Mouse (Mus musculus) adrenal gland, postnatal 36 days (tissue): ENCODE results near the gene Gprin1. TPM values are rescaled to one million over a fixed set of nuclear protein-coding genes. Genes with fewer than 3 reads are reported as not detected.

Source experiments
- DNase-seq, 2 experiments: peaks; one replicate each; pipeline ENCODE4 v3.0.0; 2021; ENCODE audit warnings: mixed read lengths in 1 of 2
- total RNA-seq, 2 experiments: library from RNA; stranded (reverse); gene quantifications; 2 replicates each; pipeline ENCODE4 v1.2.3; 2021

Gene Gprin1
- total RNA-seq, 2 experiments from 2014 or later, result 2.9 to 3.1 TPM

DNA sequence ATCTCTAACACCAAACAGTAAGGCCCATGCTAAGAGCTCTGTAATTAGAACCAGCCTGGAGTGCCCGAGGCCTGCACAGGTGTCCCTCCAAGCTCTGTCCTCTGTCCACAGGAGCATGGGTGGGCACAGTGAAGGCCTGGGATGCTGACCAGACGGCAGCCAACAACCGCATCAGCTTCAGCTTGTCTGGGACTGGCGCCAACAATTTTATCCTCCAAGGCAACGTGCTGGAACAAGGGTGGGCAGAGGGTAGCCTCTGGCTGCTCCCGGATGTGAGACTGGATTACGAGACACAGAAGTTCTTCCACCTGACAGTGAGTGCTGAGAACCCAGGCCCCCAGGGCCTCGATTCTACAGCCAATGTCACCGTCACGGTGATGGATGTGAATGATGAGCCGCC is 23.5 kb downstream of the Gprin1 start:
- DNase-seq, result no peak

DNA sequence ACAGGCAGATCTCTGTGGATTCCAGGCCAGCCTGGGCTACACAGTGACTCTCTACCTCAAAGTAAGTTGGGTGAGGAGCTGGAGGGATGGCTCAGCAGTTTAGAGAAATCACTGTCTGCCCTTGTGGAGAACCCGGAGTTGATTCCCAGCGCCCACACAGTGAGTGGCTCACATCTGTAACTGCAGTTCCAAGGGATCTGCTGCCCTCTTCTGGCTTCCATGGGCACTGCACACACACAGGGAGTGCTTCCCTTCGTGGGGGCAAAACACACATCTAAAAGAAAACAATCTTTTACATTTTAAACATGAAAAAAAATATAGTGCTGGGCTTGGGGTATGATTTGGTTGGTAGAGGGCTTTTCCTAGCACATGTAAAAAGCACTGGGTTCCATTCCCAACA is 26.5 kb downstream of the Gprin1 start:
- no peak for DNase-seq

DNA sequence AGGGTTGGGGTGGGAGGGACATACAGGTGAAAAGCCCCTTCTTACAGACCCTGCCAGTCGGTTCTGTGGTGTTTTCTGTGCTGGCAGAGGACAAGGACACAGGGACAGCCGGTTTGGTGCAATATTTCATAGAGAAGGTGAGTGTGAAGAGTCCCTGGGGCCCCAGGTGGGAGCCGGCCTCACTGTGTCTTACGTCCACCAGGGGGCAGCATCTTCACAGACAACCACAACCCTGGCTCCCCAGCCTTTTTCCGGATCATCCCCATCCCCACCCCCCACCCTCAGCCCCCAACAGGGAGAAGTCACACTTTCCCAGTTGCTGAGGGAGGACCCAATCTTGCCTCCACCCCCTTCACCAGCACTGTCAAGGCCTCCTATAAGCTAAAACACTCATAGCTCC is 32.8 kb downstream of the Gprin1 start:
- DNase-seq, result peak; percentile 40 to 68

DNA sequence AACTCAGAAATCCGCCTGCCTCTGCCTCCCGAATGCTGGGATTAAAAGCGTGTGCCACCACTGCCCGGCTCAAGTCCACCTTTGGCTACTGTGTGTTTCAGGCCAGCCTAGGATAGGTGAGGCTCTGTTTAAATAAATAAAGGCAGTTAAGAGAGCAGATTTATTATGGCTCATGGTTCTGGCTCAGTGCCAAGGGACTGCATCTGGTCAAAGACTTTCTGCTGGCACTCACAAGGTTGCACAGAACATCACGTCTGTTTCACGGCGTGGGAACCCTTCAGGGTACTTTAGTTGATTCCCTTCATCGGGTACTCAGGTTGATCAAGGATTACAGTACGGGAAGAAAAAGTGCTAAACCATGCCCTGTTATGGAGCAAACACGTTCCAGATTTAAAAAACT is 34.7 kb downstream of the Gprin1 start:
- no peak for DNase-seq

DNA sequence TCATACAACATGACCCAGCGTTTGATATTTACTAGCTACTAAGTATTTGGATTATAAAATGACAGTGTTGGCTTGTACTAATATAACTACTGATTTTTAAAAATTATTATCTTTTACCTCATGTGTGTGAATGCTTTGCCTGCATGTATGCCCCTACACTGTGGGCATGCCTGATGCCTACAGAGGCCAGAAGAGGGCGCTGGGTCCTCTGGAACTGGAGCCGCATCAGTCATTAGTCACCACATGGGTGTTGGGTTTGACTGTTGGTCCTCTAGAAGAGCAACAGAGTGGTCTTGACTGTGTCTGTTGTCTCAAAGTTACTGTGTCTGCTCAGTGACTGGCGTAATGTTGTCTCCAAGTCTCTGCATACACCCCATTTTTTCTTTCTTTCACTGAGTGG is 35.3 kb downstream of the Gprin1 start:
- no peak for DNase-seq

DNA sequence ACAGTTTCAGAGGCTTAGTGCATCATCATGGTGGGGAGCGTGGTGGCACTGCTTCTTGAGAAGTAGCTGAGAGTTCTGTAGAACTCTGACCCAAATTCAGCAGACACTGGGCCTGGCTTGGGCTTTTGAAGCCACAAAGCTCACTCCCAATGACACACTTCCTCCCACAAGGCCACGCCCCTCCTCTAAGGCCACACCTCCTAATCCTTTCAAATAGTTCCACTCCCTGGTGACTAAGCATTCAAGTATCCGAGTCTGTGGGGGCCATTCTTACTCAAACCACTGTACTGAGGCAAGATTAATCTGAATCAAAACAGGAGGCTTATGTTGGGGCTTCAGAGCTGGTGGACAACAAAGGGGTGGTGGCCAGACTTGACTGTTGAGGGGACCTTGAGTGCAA is 38.8 kb downstream of the Gprin1 start:
- DNase-seq, result no peak

DNA sequence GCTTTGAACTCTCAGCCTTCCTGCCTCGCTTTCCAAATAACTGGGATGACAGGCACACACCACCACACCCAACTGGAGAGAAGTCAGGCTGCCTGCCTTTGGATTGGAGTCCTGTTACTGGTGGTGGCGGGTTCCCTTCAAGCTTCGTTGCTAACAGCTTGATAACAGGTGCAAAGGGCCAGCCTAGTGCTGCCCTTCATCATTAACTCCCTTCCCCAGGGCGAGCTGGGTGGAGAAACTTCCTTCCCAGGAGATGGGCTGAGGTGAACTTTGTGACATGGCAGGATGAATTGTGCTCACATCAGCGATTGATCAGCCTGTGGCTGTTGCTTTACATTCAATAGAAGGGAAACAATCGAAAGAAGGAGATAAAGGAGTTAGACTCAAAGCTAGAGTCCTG is 44.8 kb downstream of the Gprin1 start:
- no peak for DNase-seq

DNA sequence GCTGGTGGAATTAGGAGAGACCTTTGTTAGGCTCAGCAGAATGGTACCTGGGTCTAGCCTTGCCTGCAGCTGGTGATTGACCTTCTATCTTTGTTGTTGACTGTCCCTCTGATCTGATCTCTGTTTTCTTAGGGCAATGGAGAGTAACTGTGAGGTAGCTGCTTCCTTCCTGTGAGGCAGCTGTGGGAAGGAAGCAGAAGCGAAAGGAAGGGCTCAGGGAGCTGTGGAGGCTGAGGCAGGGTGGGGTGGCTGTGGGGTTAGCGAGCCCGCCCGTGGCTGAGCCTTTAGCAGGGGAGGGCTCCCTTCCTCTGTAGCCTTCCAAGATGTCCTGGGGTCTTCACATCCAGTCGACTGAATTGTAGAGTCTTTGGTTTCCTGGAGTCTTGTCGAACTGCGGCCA is 47.2 kb downstream of the Gprin1 start:
- no peak for DNase-seq

DNA sequence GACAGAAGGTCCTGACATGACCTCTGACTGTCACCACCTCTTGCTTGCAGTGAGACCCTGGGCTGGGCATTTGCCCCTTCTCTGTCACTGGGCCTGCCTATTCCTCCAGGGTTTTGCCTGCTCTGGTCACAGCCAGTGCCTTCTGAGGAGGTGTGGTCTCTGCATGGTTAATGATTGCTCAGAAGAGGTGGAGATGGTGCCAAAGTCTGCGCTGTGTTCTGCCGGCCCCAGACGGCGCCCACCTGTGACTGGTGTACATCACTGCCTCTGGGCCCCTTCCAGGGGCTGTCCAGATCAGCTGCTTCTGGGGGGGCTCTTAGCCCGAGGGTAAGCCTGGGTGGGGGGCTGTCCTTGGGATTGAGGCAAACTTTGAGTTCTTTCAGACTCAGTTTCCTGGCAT is 48.4 kb downstream of the Gprin1 start, which contains the start of gene Cdhr2:
Cdhr2 (plus strand) TSS at position 219 of the 400 bp plus-strand sequence.
- DNase-seq, result no peak

DNA sequence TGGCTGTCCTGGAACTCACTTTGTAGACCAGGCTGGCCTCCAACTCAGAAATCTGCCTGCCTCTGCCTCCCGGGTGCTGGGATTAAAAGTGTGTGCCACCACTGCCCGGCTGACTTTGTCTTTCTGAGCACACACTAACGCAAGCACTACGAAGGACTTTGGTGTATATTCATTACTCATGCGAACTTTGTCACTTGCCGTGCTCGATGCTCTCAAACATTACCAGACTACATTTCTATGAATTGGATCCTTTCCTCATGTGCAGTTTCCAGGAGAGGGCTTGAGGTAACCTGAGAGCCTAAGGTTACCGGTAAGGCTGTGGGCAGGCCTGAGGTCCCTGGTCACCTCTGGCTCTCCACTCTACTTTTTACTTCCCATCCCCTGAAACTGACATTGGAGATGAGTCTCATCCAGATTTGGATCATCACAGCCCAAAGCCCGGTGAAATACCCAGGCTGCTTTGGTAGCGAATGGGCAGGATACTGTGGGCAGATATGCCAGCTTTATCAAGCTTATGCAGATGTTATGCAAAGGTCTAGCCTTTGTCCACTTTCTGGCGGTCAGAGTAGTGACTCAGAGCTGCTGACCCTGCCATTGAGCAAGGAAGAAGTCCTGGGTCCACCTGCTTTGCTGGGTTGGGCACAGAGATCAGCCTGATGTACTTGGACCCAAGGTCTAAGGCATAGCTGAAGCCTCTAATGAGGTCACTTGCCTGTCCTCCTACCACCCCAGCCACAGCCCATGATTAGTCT is 54.0 kb downstream of the Gprin1 start:
- DNase-seq, result no peak

DNA sequence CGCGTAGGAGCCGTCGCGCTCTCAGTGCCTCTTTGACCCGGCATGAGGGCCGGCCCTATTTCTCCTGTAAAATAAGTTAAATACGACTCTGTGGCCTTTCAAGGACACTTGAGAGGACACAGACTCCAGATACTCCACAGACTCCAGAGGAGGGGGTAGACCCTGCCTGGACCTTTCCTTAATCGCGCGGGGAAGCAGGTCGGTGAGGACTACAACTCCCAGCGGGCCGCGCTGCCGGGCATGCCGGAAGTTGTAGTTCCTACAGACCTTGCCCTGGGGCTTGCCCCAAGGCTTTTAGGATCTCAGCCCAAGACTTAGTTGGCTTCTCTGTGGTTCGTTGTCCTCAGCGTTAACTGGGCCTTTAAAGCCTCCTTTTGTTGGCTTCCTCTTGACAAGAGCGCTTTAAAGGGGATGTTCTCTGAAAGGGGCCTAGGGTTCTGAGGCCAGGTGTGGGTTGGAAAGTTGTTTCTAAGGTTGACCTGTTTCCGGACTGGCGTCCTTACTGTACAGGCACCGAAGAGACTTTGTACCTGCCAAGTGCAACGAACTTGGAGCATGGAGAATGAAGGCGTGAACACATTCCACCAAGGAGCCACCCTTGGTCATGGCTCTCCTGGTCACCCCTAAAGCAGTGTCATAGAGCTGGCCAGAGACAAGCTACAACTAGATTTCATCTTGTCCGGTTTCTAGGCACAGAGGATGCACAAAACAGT is 55.2 kb downstream of the Gprin1 start:
- DNase-seq, result peak; percentile 88 to 91

DNA sequence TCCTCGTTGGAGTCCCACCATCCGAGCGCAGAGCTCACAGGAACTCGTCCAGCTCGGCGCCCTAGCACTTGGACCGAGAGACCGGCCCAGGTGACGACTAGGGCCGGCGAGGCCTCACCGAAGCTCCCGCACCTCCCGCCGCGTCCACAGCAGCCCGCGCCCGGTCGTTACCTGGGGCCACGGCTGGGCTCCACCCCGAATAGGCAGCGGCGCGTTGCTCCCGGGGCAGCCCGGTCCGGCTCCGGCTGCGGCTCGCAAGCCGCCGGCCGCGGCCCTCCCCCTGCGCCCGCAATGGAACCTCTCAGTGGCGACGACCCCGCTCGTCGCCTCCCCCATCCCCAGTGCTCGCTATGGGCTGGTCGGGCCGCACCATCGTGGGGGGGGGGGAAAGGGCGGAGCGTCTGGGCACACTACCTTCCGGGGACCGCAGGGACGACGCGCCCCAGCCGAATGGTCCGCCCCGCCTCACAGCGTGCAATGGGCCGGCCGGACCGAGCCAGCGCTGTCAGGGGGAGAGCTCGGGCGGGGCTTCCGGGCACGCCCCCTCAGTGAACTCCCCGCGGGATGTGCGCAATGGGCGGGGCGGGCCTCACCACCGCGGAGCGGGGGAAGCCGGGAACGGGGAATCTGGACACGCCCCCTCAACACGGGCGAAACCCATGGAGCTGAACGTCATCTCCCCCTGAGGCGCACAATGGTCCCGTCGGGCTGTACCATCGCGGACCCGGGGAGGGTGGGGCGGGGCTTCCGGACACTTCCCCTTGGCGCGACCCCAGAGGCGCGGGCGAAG is 55.9 kb downstream of the Gprin1 start, which contains the start of gene Rnf44:
Rnf44 (minus strand) TSS at position 350 of the 790 bp plus-strand sequence.
- DNase-seq, result peak; percentile 99 to 100

DNA sequence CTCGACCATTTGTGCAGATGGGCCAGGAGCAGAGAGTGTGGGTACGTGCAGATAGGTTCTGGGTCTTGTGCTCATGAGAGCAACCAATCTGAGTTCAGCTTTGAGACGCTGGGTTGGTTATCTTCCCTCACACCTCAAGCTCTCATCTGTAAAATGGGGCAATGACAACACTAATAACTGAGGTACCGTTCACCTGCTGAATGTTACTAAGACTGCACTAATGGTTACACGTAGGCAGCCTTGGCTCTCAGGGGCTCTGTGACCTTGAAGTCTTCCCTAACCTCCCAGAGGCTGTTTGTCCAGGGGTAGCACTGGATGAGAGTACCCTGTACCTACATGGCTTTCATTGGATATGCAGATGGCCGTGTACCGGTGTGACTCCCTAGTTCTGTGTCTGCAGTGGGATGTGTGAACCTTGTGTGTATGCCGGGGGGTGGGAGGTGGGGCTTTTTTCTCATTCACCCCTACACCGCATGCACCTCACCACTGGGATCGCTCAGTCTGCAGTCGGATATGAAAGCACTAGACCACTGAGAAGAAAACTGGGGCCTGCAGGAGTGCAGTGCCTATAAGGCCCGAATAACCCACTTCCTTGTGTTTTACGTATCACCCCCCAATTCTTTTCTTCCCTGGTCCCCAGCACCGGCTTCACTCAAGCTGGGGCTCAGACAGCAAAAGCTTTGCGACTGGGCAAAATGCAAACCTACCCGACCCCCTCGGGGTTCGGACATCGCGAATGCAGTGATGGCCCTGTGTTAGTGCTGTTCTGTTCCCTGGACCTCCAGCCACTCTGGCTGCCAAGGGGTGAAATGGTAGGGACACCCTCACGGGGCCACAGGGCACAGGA is 56.7 kb downstream of the Gprin1 start:
- DNase-seq, result no peak

DNA sequence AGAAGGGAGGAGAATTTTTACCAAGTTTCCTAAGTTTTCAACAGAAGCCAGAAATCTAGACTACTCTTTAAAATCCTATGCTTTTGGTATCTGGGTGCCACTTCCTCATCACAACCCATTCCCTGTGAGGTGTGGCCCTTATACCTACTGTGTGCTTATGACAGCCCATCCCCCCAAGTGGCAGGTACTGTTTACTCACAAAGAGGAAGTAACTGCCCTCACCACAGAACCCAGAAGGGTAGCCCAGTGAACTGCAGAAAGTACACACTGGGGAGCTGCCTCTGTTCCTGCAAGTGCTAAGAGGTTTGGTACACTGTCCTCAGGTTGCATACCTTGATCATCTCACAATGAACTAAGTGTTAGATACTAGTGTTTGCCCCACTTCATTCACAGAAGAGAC is 57.9 kb downstream of the Gprin1 start:
- no peak for DNase-seq

DNA sequence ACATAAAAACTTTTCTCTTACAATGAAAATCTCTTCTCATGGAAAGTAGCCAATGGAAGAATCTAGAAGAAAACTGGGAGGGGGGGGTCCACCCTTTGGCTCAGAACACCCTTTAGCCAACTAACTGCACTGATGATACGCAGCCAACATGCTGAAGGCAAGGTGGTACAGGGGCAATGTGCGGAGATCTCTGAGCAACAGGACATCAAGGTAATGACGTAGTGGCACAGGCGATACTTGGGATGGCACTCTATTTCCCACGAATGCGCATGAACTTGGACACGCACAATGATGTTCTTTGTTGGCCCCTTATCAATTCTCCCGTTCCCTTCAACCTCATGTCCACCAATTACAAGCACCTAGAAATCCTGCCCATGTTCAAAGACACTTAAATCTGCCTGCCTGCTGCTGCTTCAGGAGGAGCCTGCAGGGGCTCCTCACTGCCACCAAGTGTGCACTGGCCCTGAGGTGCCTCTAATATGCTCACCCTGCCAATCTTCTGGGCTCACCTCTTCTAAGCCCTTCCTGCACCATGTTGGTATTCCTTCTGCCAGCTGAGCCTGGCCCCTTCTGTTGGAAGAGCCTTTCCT is 59.4 kb downstream of the Gprin1 start:
- DNase-seq, result no peak

DNA sequence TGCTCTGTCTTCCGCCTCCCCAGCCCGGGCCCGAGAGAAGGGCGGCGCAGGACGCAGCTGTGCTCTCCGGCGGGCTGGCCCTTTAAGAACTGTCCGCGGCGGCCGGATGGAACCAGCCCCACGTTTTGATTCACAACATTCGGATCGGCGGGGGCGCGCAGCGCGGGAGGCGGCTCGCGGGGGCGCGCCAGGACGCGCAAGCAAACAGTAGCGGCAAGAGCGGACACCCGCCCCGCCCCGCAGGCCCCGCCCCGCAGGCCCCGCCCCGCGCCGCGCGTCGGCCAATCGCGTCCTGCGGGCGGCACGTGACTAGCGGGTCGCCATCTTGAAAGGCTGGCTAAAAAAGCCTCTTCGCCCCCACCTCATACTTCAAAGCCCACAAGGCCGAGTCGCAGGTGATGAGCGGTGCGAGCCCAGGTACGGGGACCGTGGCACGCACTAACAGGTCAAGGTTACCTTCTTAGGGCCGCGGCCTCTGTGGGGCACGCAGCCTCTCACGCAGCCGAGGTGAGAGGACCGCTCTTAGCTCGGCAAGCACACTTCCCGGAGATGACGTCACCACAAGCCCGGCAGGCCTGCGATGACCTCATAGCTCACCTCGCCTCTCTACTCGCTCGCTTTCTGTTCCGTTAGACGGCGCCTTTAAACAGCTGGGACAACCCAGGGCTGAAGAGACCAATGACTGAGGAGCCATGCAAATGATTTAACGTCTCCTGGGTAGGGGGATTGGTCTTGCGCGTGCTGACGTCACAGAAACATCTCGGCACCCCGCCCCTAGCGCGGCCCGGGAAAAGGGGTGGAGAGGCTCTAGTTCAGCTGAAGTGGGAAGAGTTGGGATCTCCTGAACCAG is 61.9 kb downstream of the Gprin1 start:
- peak; percentile 97 to 98 for DNase-seq

DNA sequence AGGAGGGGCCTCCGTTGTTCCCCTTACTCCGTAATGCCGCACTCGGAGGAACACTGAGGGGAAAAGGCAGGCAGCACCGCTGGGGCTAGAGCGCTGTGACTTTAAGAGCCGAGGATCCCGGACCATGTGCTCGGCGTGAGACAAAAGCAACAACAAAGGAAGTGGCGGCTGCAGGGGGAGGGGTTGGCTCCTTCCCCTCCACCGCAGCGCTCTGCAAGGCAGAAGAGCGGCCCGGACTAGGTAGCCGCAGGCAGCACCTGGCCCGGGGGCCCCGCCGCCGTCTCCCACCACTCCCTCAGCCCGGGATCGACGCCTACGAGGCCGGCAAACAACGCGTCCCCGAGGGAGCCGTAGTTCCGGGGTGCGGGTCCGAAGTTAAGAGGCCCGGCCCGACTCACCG is 62.6 kb downstream of the Gprin1 start:
- DNase-seq, result peak; percentile 86 to 89
